21 mouse cellular contexts compared by ENCODE assay signal in genomic region chr13:103890038-103890437, GRCm38 (mm10). TPM values are rescaled to one million over a fixed set of nuclear protein-coding genes. Genes with fewer than 3 reads are reported as not detected.
DNase-seq lines count a peak whose midpoint lies in the region; ATAC-seq lines count a peak whose summit lies in the region.
"Had no signal": no experiment of that assay in that cellular context is flagged by ENCODE, and none has a peak within 500 bp of the region (broad histone marks: within the 10 kb centered on the region; RNA-seq: fewer than 3 reads in every experiment).

No protein-coding gene starts in this region.

- whole genome bisulfite sequencing in forebrain, embryonic 13.5 days: 29% methylated on average over 3 of the region's 3 CpGs
- WGBS in forebrain, embryonic 12.5 days: 28% methylated on average over 3 of the region's 3 CpGs
- 18% methylated on average over 3 of the region's 3 CpGs for WGBS in midbrain, embryonic 12.5 days
- 11% methylated on average over 3 of the region's 3 CpGs for WGBS in midbrain, embryonic 16.5 days

- H3K9me3 ChIP-seq in forebrain, embryonic 13.5 days (replicated peaks): no peaks in the 10 kb centered on the region
- H3K9me3 ChIP-seq in forebrain, embryonic 12.5 days: no peaks in the 10 kb centered on the region
- no peaks in the 10 kb centered on the region for H3K9me3 ChIP-seq in midbrain, embryonic 12.5 days
- H3K9me3 ChIP-seq in midbrain, embryonic 16.5 days (replicated peaks; ENCODE audit: control insufficient read depth, low read length, poor library complexity, severe bottlenecking): no peaks in the 10 kb centered on the region
- H3K9me3 ChIP-seq: embryonic facial prominence, embryonic 13.5 days; heart, embryonic 10.5 days; hindbrain, embryonic 12.5 days had no signal

- H3K9ac ChIP-seq in forebrain, embryonic 13.5 days: no peak overlapping the region
- H3K9ac ChIP-seq in forebrain, embryonic 12.5 days: no peak overlapping the region
- H3K9ac ChIP-seq in midbrain, embryonic 12.5 days (replicated peaks): no peak overlapping the region
- no peak overlapping the region for H3K9ac ChIP-seq in midbrain, embryonic 16.5 days (ENCODE audit: low read depth, low read length)
- H3K9ac ChIP-seq: embryonic facial prominence, embryonic 13.5 days; hindbrain, embryonic 12.5 days had no signal

- DNase-seq in brain, adult 2 months (ENCODE audit: low read depth, low spot score): peak; percentile 20
- no peak for DNase-seq in layer of hippocampus, adult 8-10 months (ENCODE audit: low spot score in 2 of 2)
- DNase-seq in spleen, adult 18-20 months: no peak
- DNase-seq: adrenal gland, adult 2 months; adrenal gland, postnatal 25 days; cerebellum, adult 11 months; cerebellum, adult 8-10 months; cerebellum, postnatal 14 days; gastrocnemius, postnatal 10 days; heart, adult 18-20 months; heart, postnatal 10 days; heart, postnatal 4 days had no signal

- no peaks in the 10 kb centered on the region for H3K27me3 ChIP-seq in forebrain, embryonic 13.5 days
- no peaks in the 10 kb centered on the region for H3K27me3 ChIP-seq in forebrain, embryonic 12.5 days
- H3K27me3 ChIP-seq in midbrain, embryonic 12.5 days: no peaks in the 10 kb centered on the region
- H3K27me3 ChIP-seq in midbrain, embryonic 16.5 days (ENCODE audit: control insufficient read depth, insufficient read depth, low read depth, low read length): no peaks in the 10 kb centered on the region
- H3K27me3 ChIP-seq: embryonic facial prominence, embryonic 13.5 days; hindbrain, embryonic 12.5 days; Patski had no signal

- no peaks in the 10 kb centered on the region; the same call in 1 of the 2 replicates for H3K36me3 ChIP-seq in forebrain, embryonic 13.5 days (ENCODE audit: poor library complexity, severe bottlenecking)
- no peaks in the 10 kb centered on the region for H3K36me3 ChIP-seq in forebrain, embryonic 12.5 days (replicated peaks)
- H3K36me3 ChIP-seq in midbrain, embryonic 12.5 days: 0 out of 2 replicates have a peak, but pooled peaks cover 5% of the 10 kb centered on the region
- no peaks in the 10 kb centered on the region for H3K36me3 ChIP-seq in midbrain, embryonic 16.5 days (ENCODE audit: control insufficient read depth, insufficient read depth, low read length)

- ATAC-seq in forebrain, embryonic 13.5 days: peak; percentile 57; the same call in 1 of the 2 replicates
- no peak for ATAC-seq in forebrain, embryonic 12.5 days (ENCODE audit: low FRiP score)
- peak; percentile 70 for ATAC-seq in midbrain, embryonic 12.5 days (ENCODE audit: low FRiP score, low read depth)
- ATAC-seq in midbrain, embryonic 16.5 days: no peak
- ATAC-seq: forebrain, embryonic 16.5 days; Patski had no signal

- H3K4me3 ChIP-seq in forebrain, embryonic 13.5 days: no peak overlapping the region
- no peak overlapping the region for H3K4me3 ChIP-seq in forebrain, embryonic 12.5 days (replicated peaks)
- no peak overlapping the region for H3K4me3 ChIP-seq in midbrain, embryonic 12.5 days
- no peak overlapping the region for H3K4me3 ChIP-seq in midbrain, embryonic 16.5 days (ENCODE audit: low read depth, low read length)
- H3K4me3 ChIP-seq: embryonic facial prominence, embryonic 13.5 days; heart, embryonic 10.5 days; hindbrain, embryonic 12.5 days had no signal

- no peak overlapping the region for H3K4me2 ChIP-seq in forebrain, embryonic 13.5 days
- no peak overlapping the region for H3K4me2 ChIP-seq in forebrain, embryonic 12.5 days
- no peak overlapping the region for H3K4me2 ChIP-seq in midbrain, embryonic 12.5 days (replicated peaks)
- H3K4me2 ChIP-seq in midbrain, embryonic 16.5 days (ENCODE audit: low read length): no peak overlapping the region
- H3K4me2 ChIP-seq: embryonic facial prominence, embryonic 13.5 days; hindbrain, embryonic 12.5 days had no signal

- no peak overlapping the region for H3K27ac ChIP-seq in forebrain, embryonic 13.5 days
- no peak overlapping the region for H3K27ac ChIP-seq in forebrain, embryonic 12.5 days
- H3K27ac ChIP-seq in midbrain, embryonic 12.5 days (replicated peaks): no peak overlapping the region
- H3K27ac ChIP-seq in midbrain, embryonic 16.5 days (ENCODE audit: low read length): no peak overlapping the region
- H3K27ac ChIP-seq: embryonic facial prominence, embryonic 13.5 days; heart, embryonic 10.5 days; hindbrain, embryonic 12.5 days had no signal

- peaks cover 13% of the 10 kb centered on the region for H3K4me1 ChIP-seq in forebrain, embryonic 13.5 days
- peaks cover 16% of the 10 kb centered on the region for H3K4me1 ChIP-seq in forebrain, embryonic 12.5 days
- H3K4me1 ChIP-seq in midbrain, embryonic 12.5 days: peaks cover 11% of the 10 kb centered on the region
- H3K4me1 ChIP-seq in midbrain, embryonic 16.5 days (ENCODE audit: control insufficient read depth, insufficient read depth, low read length): peaks cover 9% of the 10 kb centered on the region; the same call in 1 of the 2 replicates
- H3K4me1 ChIP-seq: heart, embryonic 10.5 days had no signal

RNA-seq across cellular contexts. Expression of gene Erbin, which starts 30.3 kb away (rescaled TPM):
- 14.8 and 15.6 TPM in 2 replicates for polyA plus RNA-seq in forebrain, embryonic 13.5 days (2015; fragmentation: Nextera tagmentation; extraction: Ambion mirVana)
- 23.0 and 23.2 TPM in 2 replicates for polyA plus RNA-seq in forebrain, embryonic 12.5 days (2016; fragmentation: Nextera tagmentation; extraction: Ambion mirVana)
- polyA plus RNA-seq in midbrain, embryonic 12.5 days (2016; fragmentation: Nextera tagmentation; extraction: Ambion mirVana): 21.8 and 25.1 TPM in 2 replicates
- 6.3 and 7.7 TPM in 2 replicates for polyA plus RNA-seq in midbrain, embryonic 16.5 days (2015; fragmentation: Nextera tagmentation; extraction: Ambion mirVana)
- 10 to 100 TPM; 50.6 to 79.0 (median 65.7) TPM for total RNA-seq in layer of hippocampus, adult 8-10 months (2022)

Comparison
In these comparisons a context has a peak if more than half of its experiments do, and no peak if none do; other contexts are left out.
1. ATAC-seq: peak in forebrain, embryonic 13.5 days (single experiment) and midbrain, embryonic 12.5 days (single experiment); none in forebrain, embryonic 12.5 days (single experiment) and midbrain, embryonic 16.5 days (single experiment).